Mouse (Mus musculus): Measurements from ENCODE around the gene Col25a1. TPM values are rescaled to one million over a fixed set of nuclear protein-coding genes. Genes with fewer than 3 reads are reported as not detected.

The Col25a1 gene
- polyA plus RNA-seq, 1 experiment from 2014 or later, result 3.9 TPM

- WGBS, result 60% methylated on average over 9 of the region's 9 CpGs
These were observed 174.4 kb downstream of the Col25a1 start for GRCm38 (mm10) chr3:130305686-130306085.

GRCm38 (mm10) chr3:130309277-130309676 is 178.0 kb downstream of the Col25a1 start:
- no peak overlapping the region for H3K27ac ChIP-seq
- no peak for DNase-seq (ENCODE audit: low spot score)
- no peaks in the 10 kb centered on the region for H3K9me3 ChIP-seq
- H3K4me3 ChIP-seq, result no peak overlapping the region
- 86% methylated on average over 4 of the region's 4 CpGs for WGBS
- no peaks in the 10 kb centered on the region for H3K27me3 ChIP-seq (ENCODE audit: insufficient read depth, poor library complexity, severe bottlenecking)
- H3K36me3 ChIP-seq, result no peaks in the 10 kb centered on the region
- peaks cover 14% of the 10 kb centered on the region for H3K4me1 ChIP-seq

More at GRCm38 (mm10) chr3:130305686-130306085, 174.4 kb downstream of the Col25a1 start:
- Histone ChIP-seq H3K36me3 (no peaks in the 10 kb centered on the region), H3K27me3 (ENCODE audit: insufficient read depth, poor library complexity, severe bottlenecking) (no peaks in the 10 kb centered on the region), H3K4me1 (peaks cover 15% of the 10 kb centered on the region), H3K9me3 (no peaks in the 10 kb centered on the region), H3K27ac (no peak overlapping the region), H3K4me3 (no peak overlapping the region)
- no peak for DNase-seq (ENCODE audit: low spot score)

- no peak overlapping the region for H3K4me3 ChIP-seq
- H3K27me3 ChIP-seq (ENCODE audit: insufficient read depth, poor library complexity, severe bottlenecking), result no peaks in the 10 kb centered on the region
- H3K36me3 ChIP-seq, result no peaks in the 10 kb centered on the region
- H3K4me1 ChIP-seq, result peaks cover 12% of the 10 kb centered on the region
- DNase-seq (ENCODE audit: low spot score), result no peak
- no peak overlapping the region for H3K27ac ChIP-seq
- no peaks in the 10 kb centered on the region for H3K9me3 ChIP-seq
- WGBS, result 67% methylated on average over 14 of the region's 14 CpGs
These were observed 179.5 kb downstream of the Col25a1 start for GRCm38 (mm10) chr3:130310694-130311305.

GRCm38 (mm10) chr3:130313246-130313645 is 181.9 kb downstream of the Col25a1 start:
- Histone ChIP-seq H3K4me3 (no peak overlapping the region), H3K27ac (no peak overlapping the region), H3K4me1 (peaks cover 13% of the 10 kb centered on the region), H3K36me3 (no peaks in the 10 kb centered on the region), H3K27me3 (ENCODE audit: insufficient read depth, poor library complexity, severe bottlenecking) (no peaks in the 10 kb centered on the region), H3K9me3 (no peaks in the 10 kb centered on the region)
- WGBS, result 88% methylated on average over 6 of the region's 6 CpGs
- no peak for DNase-seq (ENCODE audit: low spot score)

- DNase-seq (ENCODE audit: low spot score), result no peak
- no peaks in the 10 kb centered on the region for H3K9me3 ChIP-seq
- no peak overlapping the region for H3K4me3 ChIP-seq
- no peak overlapping the region for H3K27ac ChIP-seq
- WGBS, result 53% methylated on average over 13 of the region's 13 CpGs
- no peaks in the 10 kb centered on the region for H3K27me3 ChIP-seq (ENCODE audit: insufficient read depth, poor library complexity, severe bottlenecking)
- H3K4me1 ChIP-seq, result no peaks in the 10 kb centered on the region
- H3K36me3 ChIP-seq, result no peaks in the 10 kb centered on the region
These were observed 196.0 kb downstream of the Col25a1 start for GRCm38 (mm10) chr3:130327039-130328015.

- no peak for DNase-seq (ENCODE audit: low spot score)
- H3K9me3 ChIP-seq, result no peaks in the 10 kb centered on the region
- H3K27me3 ChIP-seq (ENCODE audit: insufficient read depth, poor library complexity, severe bottlenecking), result no peaks in the 10 kb centered on the region
- H3K27ac ChIP-seq, result no peak overlapping the region
- H3K4me1 ChIP-seq, result no peaks in the 10 kb centered on the region
- WGBS, result 86% methylated on average over 9 of the region's 9 CpGs
- no peak overlapping the region for H3K4me3 ChIP-seq
- H3K36me3 ChIP-seq, result no peaks in the 10 kb centered on the region
These were observed 197.6 kb downstream of the Col25a1 start for GRCm38 (mm10) chr3:130328909-130329308.

GRCm38 (mm10) chr3:130329833-130330555 is 198.7 kb downstream of the Col25a1 start:
- Histone ChIP-seq H3K36me3 (no peaks in the 10 kb centered on the region), H3K9me3 (no peaks in the 10 kb centered on the region), H3K27me3 (ENCODE audit: insufficient read depth, poor library complexity, severe bottlenecking) (no peaks in the 10 kb centered on the region), H3K27ac (no peak overlapping the region), H3K4me3 (no peak overlapping the region), H3K4me1 (no peaks in the 10 kb centered on the region)
- 89% methylated on average over 9 of the region's 9 CpGs for WGBS
- no peak for DNase-seq (ENCODE audit: low spot score)

GRCm38 (mm10) chr3:130330556-130330950 is 199.3 kb downstream of the Col25a1 start:
- Histone ChIP-seq H3K4me1 (no peaks in the 10 kb centered on the region), H3K4me3 (no peak overlapping the region), H3K36me3 (no peaks in the 10 kb centered on the region), H3K9me3 (no peaks in the 10 kb centered on the region), H3K27ac (no peak overlapping the region), H3K27me3 (ENCODE audit: insufficient read depth, poor library complexity, severe bottlenecking) (no peaks in the 10 kb centered on the region)
- 94% methylated on average over 3 of the region's 3 CpGs for WGBS
- DNase-seq (ENCODE audit: low spot score), result no peak

GRCm38 (mm10) chr3:130332347-130332913 is 201.1 kb downstream of the Col25a1 start:
- Histone ChIP-seq H3K4me3 (no peak overlapping the region), H3K27me3 (ENCODE audit: insufficient read depth, poor library complexity, severe bottlenecking) (no peaks in the 10 kb centered on the region), H3K4me1 (peaks cover 3% of the 10 kb centered on the region; the same call in 1 of the 2 replicates), H3K9me3 (no peaks in the 10 kb centered on the region), H3K27ac (no peak overlapping the region), H3K36me3 (no peaks in the 10 kb centered on the region)
- no peak for DNase-seq (ENCODE audit: low spot score)
- 52% methylated on average over 3 of the region's 3 CpGs for WGBS

GRCm38 (mm10) chr3:130337857-130338256 is 206.6 kb downstream of the Col25a1 start:
- H3K4me3 ChIP-seq, result peak overlapping the region; percentile 41; the same call in 1 of the 2 replicates
- no peaks in the 10 kb centered on the region for H3K27me3 ChIP-seq (ENCODE audit: insufficient read depth, poor library complexity, severe bottlenecking)
- H3K27ac ChIP-seq, result peak overlapping the region; percentile 69; the same call in 1 of the 2 replicates
- H3K9me3 ChIP-seq, result no peaks in the 10 kb centered on the region
- H3K36me3 ChIP-seq, result no peaks in the 10 kb centered on the region
- 33% methylated on average over 13 of the region's 13 CpGs for WGBS
- peak; percentile 78 for DNase-seq (ENCODE audit: low spot score)
- peaks cover 16% of the 10 kb centered on the region for H3K4me1 ChIP-seq

- Histone ChIP-seq H3K36me3 (no peaks in the 10 kb centered on the region), H3K4me1 (peaks cover 16% of the 10 kb centered on the region), H3K4me3 (no peak overlapping the region), H3K9me3 (no peaks in the 10 kb centered on the region), H3K27me3 (ENCODE audit: insufficient read depth, poor library complexity, severe bottlenecking) (no peaks in the 10 kb centered on the region), H3K27ac (no peak overlapping the region)
- DNase-seq (ENCODE audit: low spot score), result no peak
- 51% methylated on average over 3 of the region's 3 CpGs for WGBS
These were observed 207.1 kb downstream of the Col25a1 start for GRCm38 (mm10) chr3:130338371-130338770.

GRCm38 (mm10) chr3:130350161-130350560 is 218.9 kb downstream of the Col25a1 start:
- no peak overlapping the region for H3K4me3 ChIP-seq
- H3K9me3 ChIP-seq, result no peaks in the 10 kb centered on the region
- H3K27ac ChIP-seq, result no peak overlapping the region
- peaks cover 13% of the 10 kb centered on the region; the same call in 1 of the 2 replicates for H3K4me1 ChIP-seq
- H3K36me3 ChIP-seq, result no peaks in the 10 kb centered on the region
- H3K27me3 ChIP-seq (ENCODE audit: insufficient read depth, poor library complexity, severe bottlenecking), result no peaks in the 10 kb centered on the region
- no peak for DNase-seq (ENCODE audit: low spot score)
- 51% methylated on average over 6 of the region's 6 CpGs for WGBS
